Mouse (Mus musculus): ENCODE measurements around the gene Atp6v1c2.

DNA sequence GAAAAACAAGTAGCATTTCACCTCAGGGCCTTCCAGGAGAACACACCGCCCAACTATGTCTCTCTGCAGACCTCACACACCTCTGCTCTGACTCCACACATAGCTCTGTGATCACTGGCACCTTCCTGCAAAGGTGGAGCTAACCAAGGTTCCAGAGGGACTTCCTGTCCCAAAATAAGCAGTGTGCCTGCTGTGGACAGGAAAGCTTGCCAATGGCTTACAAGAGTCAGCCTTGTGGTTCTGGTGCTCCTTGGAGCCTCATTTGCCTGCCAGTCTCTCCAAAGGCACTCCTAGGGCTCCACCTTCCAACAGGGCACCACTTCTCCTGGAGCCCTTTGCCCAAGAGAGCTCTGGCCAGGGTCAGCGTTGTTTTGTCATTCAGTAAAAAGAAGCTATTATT is 64.3 kb downstream of the Atp6v1c2 start:
- TF ChIP-seq CTCF (IDR thresholded peaks at IDR 0.05; ENCODE audit: extremely low read depth, insufficient read length, insufficient replicate concordance, low read depth, low read length), result no peak
- no peak for TF ChIP-seq POLR2A (IDR thresholded peaks at IDR 0.05; ENCODE audit: low read depth, low read length)

Measured in small intestine, adult 2 months (tissue).